Mouse (Mus musculus): ENCODE measurements around the gene Mmd2. TPM values are rescaled to one million over a fixed set of nuclear protein-coding genes. Genes with fewer than 3 reads are reported as not detected.

The Mmd2 gene
- total and polyA plus RNA-seq, 3 experiments = not detected

DNA sequence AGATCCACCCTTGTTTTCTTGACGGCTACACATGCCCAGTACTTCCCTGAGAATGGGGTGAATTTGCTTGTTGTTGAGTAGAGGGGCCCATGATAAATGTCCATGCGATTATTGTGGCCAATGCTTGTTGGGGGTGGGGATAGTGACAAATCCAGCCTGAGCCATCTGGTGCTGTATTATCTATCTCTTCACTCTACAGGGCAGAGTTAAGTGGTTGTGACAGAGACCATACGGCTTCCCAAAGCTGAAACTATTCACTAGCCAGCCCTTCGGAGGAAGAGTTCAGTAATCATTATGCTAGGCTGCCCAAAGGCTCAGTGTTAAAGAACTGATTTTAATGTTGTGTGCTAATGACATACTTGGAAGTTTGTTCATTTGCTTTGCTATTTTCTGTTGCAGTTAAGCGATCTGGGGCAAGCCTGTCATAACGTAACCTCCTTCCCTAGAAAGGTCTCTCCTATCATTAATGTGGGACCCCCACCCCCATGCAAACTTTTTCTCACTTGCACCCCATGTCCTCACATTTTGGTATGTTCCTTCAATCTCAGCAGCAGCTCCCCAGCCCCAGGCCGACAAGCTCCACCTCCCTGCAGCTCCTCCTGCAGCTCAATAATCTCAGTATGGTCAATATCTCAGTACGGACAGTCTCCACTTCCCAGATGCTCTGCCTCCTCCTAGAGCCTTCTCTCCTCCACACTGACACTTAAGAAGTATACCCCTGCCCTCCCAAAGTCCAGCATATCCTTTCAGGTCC lies 83.7 kb downstream of the Mmd2 start:
- H3K4me2 ChIP-seq (ENCODE audit: insufficient read depth, low read depth, poor library complexity, severe bottlenecking) = no peak overlapping the region
- H3K9ac ChIP-seq (ENCODE audit: insufficient read depth, low read depth) = no peak overlapping the region
- TF ChIP-seq CHD2 (IDR thresholded peaks at IDR 0.05; ENCODE audit: low read length) (no peak), JUND (conservative IDR thresholded peaks at IDR 0.05; ENCODE audit: low read depth, low read length) (no peak), CTCF (conservative IDR thresholded peaks at IDR 0.05 in 1 of 2, IDR thresholded peaks at IDR 0.05 in 1 of 2; ENCODE audit: low read depth in 2 of 2, low read length in 2 of 2) (no peak), IRF4 (IDR thresholded peaks at IDR 0.05; ENCODE audit: low read depth, low read length) (no peak), MAX (IDR thresholded peaks at IDR 0.05; ENCODE audit: low read length) (no peak), GABPA (IDR thresholded peaks at IDR 0.05; ENCODE audit: insufficient replicate concordance, low read depth, low read length) (no peak), HCFC1 (IDR thresholded peaks at IDR 0.05; ENCODE audit: low read depth, low read length) (no peak), UBTF (IDR thresholded peaks at IDR 0.05; ENCODE audit: low read depth, low read length) (no peak), KAT2A (IDR thresholded peaks at IDR 0.05; ENCODE audit: insufficient replicate concordance, low read length) (no peak), BHLHE40 (IDR thresholded peaks at IDR 0.05; ENCODE audit: low read depth, low read length) (no peak), USF1 (IDR thresholded peaks at IDR 0.05; ENCODE audit: low read depth, low read length) (no peak), SMC3 (IDR thresholded peaks at IDR 0.05; ENCODE audit: low read depth, low read length) (no peak), EP300 (IDR thresholded peaks at IDR 0.05; ENCODE audit: low read length) (no peak)

DNA sequence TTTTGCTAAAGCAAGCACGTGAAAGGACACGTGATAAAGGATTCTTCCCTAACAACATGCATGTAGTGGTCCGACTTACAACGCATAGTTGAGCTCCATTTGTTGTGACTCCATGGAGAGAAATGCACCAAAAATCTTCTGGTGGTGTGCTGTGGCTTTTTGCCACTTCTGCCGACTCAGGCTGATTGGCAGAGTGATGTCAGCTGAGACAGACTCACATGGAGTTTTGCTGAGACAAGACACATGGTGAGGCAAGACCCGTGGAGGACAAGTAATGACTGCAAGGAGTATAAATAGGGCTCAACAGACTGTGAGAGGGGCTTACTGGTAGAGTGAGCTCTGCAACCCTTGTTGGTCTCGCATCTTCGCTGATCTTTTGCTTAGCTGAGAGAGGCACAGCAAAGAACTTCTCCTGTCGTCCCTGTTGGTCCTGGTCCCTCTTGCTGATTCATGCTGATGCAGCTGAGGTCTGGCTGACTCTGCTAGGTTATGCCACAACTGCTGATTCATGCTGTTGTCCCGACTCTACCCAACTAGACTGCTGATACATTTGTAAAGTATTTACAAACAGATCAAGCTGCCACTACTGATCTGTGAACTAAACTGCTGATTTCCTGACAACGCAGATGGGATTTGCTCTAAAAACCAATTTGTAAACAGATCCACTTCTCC lies 87.3 kb downstream of the Mmd2 start:
- dilution Hi-C loops (cut with MboI; ENCODE audit: extremely low pct_ligation_motif_present, extremely low pct_unique_long_range_greater_than_20kb, low sequenced_read_pairs) = no loop called here
- TF ChIP-seq MYC (IDR thresholded peaks at IDR 0.05; ENCODE audit: low read depth, low read length) = no peak
- no peak for TF ChIP-seq MAZ (IDR thresholded peaks at IDR 0.05; ENCODE audit: low read depth, low read length)
- TF ChIP-seq EP300 (IDR thresholded peaks at IDR 0.05; ENCODE audit: low read length) = no peak
- no peak for DNase-seq (ENCODE audit: extremely low read depth)

More for the DNA sequence above, 83.7 kb downstream of the Mmd2 start:
- in situ Hi-C loops (cut with MboI; ENCODE audit: low pct_ligation_motif_present, low pct_unique_long_range_greater_than_20kb, low sequenced_read_pairs) (loop anchor here (25.0 kb wide), 1 partner anchor 337 kb away; no protein-coding TSS in a partner anchor), dilution Hi-C loops (cut with MboI; ENCODE audit: extremely low pct_ligation_motif_present, extremely low pct_unique_long_range_greater_than_20kb, low sequenced_read_pairs) (no loop called here)
- H3K36me3 ChIP-seq (replicated peaks in 1 of 2; ENCODE audit: control insufficient read depth in 1 of 2, insufficient read depth in 1 of 2, low read length in 1 of 2) = no peaks in the 10 kb centered on the region
- H3K27ac ChIP-seq (ENCODE audit: insufficient read depth, low read depth) = no peak overlapping the region
- H3K4me1 ChIP-seq (ENCODE audit: control insufficient read depth in 1 of 2, insufficient read depth in 2 of 2) = no peaks in the 10 kb centered on the region
- H3K27me3 ChIP-seq (replicated peaks) = peaks cover 3% of the 10 kb centered on the region
- H3K4me3 ChIP-seq (replicated peaks in 1 of 3; ENCODE audit: low read depth in 2 of 3, low read length in 2 of 3, poor library complexity in 1 of 3) = no peak overlapping the region
- no peak for DNase-seq (ENCODE audit: extremely low read depth)
- no peaks in the 10 kb centered on the region for H3K9me3 ChIP-seq (replicated peaks; ENCODE audit: low read length)
- no peaks in the 10 kb centered on the region for H3K79me2 ChIP-seq (replicated peaks; ENCODE audit: control insufficient read depth, extremely low read depth, insufficient read depth, poor library complexity, severe bottlenecking)

More for the DNA sequence above, 87.3 kb downstream of the Mmd2 start:
- no peak overlapping the region for H3K9ac ChIP-seq (ENCODE audit: insufficient read depth, low read depth)
- in situ Hi-C loops (cut with MboI; ENCODE audit: low pct_ligation_motif_present, low pct_unique_long_range_greater_than_20kb, low sequenced_read_pairs) = loop anchor here (25.0 kb wide), 1 partner anchor 341 kb away; no protein-coding TSS in a partner anchor
- H3K36me3 ChIP-seq (replicated peaks in 1 of 2; ENCODE audit: control insufficient read depth in 1 of 2, insufficient read depth in 1 of 2, low read length in 1 of 2) = no peaks in the 10 kb centered on the region
- H3K4me1 ChIP-seq (ENCODE audit: control insufficient read depth in 1 of 2, insufficient read depth in 2 of 2) = peaks cover 4 to 16% of the 10 kb centered on the region in 2 experiments
- H3K4me2 ChIP-seq (ENCODE audit: insufficient read depth, low read depth, poor library complexity, severe bottlenecking) = no peak overlapping the region
- no peak overlapping the region for H3K4me3 ChIP-seq (replicated peaks in 1 of 3; ENCODE audit: low read depth in 2 of 3, low read length in 2 of 3, poor library complexity in 1 of 3)
- no peak overlapping the region for H3K27ac ChIP-seq (ENCODE audit: insufficient read depth, low read depth)
- no peaks in the 10 kb centered on the region for H3K79me2 ChIP-seq (replicated peaks; ENCODE audit: control insufficient read depth, extremely low read depth, insufficient read depth, poor library complexity, severe bottlenecking)
- no peaks in the 10 kb centered on the region for H3K27me3 ChIP-seq (replicated peaks)
- no peaks in the 10 kb centered on the region for H3K9me3 ChIP-seq (replicated peaks; ENCODE audit: low read length)
